Mouse (Mus musculus): ENCODE results near the gene Armc2. TPM values are rescaled to one million over a fixed set of nuclear protein-coding genes. Genes with fewer than 3 reads are reported as not detected.

Armc2 gene
- polyA plus RNA-seq, 1 experiment from 2014 or later, result 1.9 TPM

- Histone ChIP-seq H3K27me3 (ENCODE audit: control insufficient read depth, insufficient read depth, low read length) (no peaks in the 10 kb centered on the region), H3K4me3 (ENCODE audit: low read depth, low read length) (no peak overlapping the region), H3K4me2 (replicated peaks; ENCODE audit: low read depth, low read length) (no peak overlapping the region), H3K4me1 (ENCODE audit: control insufficient read depth, insufficient read depth, low read length) (peaks cover 11% of the 10 kb centered on the region; the same call in 1 of the 2 replicates), H3K36me3 (ENCODE audit: control insufficient read depth, insufficient read depth, low read length) (peaks cover 14% of the 10 kb centered on the region), H3K9ac (replicated peaks; ENCODE audit: low read depth, low read length) (no peak overlapping the region), H3K27ac (ENCODE audit: low read length) (no peak overlapping the region), H3K9me3 (ENCODE audit: control insufficient read depth, low read depth, low read length) (no peaks in the 10 kb centered on the region)
- no peak for ATAC-seq (ENCODE audit: insufficient number of reproducible peaks, insufficient read depth, low FRiP score, low read depth)
Observed at GRCm38 (mm10) chr10:41896425-41896824, 121.8 kb downstream of the Armc2 start.

DNA sequence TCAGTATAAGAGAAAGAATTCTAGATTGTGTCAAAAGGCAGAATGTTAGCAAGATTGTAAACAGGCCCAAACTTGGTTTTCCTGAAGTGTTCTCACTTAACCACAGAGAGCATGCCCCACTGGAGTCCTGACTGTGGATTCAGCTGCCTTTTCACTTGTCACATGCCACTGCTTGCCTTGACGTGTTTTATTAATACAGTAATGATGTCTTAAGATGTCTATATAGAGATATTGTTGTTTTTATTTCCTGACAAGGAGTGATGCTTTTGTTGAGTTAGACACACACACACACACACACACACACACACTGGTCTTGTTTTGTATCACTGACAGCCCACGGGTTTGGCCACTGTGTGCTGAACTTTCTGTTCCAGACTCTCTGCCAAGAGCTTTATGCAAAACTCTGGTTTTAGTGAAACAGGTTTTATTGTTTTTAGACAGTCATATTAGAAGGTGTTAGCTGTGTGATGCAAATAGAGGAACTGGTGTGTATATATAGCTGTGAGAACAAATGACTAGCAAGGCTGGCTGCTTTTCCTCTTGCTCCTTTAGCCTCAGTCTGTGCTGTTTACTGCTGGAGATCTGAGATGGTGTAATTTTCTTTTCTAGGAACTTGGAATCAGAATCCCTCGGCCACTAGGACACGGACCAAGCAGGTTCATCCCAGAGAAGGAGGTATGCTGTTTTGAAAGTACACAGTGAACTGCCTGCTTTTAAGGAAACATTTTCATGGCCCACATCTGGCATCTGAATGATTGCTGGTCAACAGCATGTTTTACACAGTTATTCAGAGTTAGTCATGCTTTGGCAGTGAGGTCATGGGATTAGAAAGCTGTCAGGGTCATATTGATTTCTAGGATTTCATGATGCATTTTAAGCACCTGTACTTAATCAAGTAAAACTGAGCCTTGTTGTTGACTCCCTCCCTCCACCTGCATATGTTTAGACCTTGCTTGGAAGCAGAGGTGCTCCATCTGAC is 124.5 kb downstream of the Armc2 start:
- 49% methylated on average over 4 of the region's 4 CpGs for WGBS
- H3K27ac ChIP-seq (ENCODE audit: low read length), result peak overlapping the region; percentile 12; the same call in 1 of the 2 replicates
- ATAC-seq (ENCODE audit: insufficient number of reproducible peaks, insufficient read depth, low FRiP score, low read depth), result no peak

GRCm38 (mm10) chr10:41891312-41891711 is 126.9 kb downstream of the Armc2 start:
- 87% methylated on average over 4 of the region's 4 CpGs for WGBS
- Histone ChIP-seq H3K4me3 (ENCODE audit: low read depth, low read length) (no peak overlapping the region), H3K9me3 (ENCODE audit: control insufficient read depth, low read depth, low read length) (no peaks in the 10 kb centered on the region), H3K36me3 (ENCODE audit: control insufficient read depth, insufficient read depth, low read length) (no peaks in the 10 kb centered on the region), H3K4me2 (replicated peaks; ENCODE audit: low read depth, low read length) (no peak overlapping the region), H3K9ac (replicated peaks; ENCODE audit: low read depth, low read length) (no peak overlapping the region), H3K27ac (ENCODE audit: low read length) (no peak overlapping the region), H3K27me3 (ENCODE audit: control insufficient read depth, insufficient read depth, low read length) (no peaks in the 10 kb centered on the region), H3K4me1 (ENCODE audit: control insufficient read depth, insufficient read depth, low read length) (peaks cover 11% of the 10 kb centered on the region; the same call in 1 of the 2 replicates)
- no peak for ATAC-seq (ENCODE audit: insufficient number of reproducible peaks, insufficient read depth, low FRiP score, low read depth)

More for the DNA sequence above, 124.5 kb downstream of the Armc2 start:
- no peaks in the 10 kb centered on the region for H3K9me3 ChIP-seq (ENCODE audit: control insufficient read depth, low read depth, low read length)
- H3K4me3 ChIP-seq (ENCODE audit: low read depth, low read length), result no peak overlapping the region
- peaks cover 7% of the 10 kb centered on the region for H3K36me3 ChIP-seq (ENCODE audit: control insufficient read depth, insufficient read depth, low read length)
- H3K27me3 ChIP-seq (ENCODE audit: control insufficient read depth, insufficient read depth, low read length), result no peaks in the 10 kb centered on the region
- H3K4me2 ChIP-seq (replicated peaks; ENCODE audit: low read depth, low read length), result no peak overlapping the region
- peaks cover 11% of the 10 kb centered on the region; the same call in 1 of the 2 replicates for H3K4me1 ChIP-seq (ENCODE audit: control insufficient read depth, insufficient read depth, low read length)
- no peak overlapping the region for H3K9ac ChIP-seq (replicated peaks; ENCODE audit: low read depth, low read length)

DNA sequence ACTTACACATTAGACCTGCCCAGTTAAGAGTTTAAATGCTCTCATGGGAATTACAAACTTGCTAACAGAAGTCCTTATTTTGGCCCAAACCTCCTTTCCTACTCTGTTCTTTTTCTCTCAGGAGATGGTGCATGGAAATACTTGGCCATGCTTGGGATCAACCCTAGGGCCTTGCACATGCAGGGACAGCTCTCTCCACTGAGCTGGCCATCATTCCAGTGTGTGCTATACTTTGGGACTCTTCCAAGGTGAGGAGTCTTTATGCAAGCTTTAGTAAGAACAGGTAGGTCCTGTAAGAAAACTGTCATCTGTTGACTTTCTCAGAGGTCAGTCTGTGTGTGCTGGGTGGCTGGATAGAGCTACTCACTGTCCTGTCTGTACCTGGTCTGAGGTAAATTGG is 127.7 kb downstream of the Armc2 start:
- Histone ChIP-seq H3K27me3 (ENCODE audit: control insufficient read depth, insufficient read depth, low read length) (no peaks in the 10 kb centered on the region), H3K9ac (replicated peaks; ENCODE audit: low read depth, low read length) (no peak overlapping the region), H3K9me3 (ENCODE audit: control insufficient read depth, low read depth, low read length) (no peaks in the 10 kb centered on the region), H3K4me2 (replicated peaks; ENCODE audit: low read depth, low read length) (no peak overlapping the region), H3K4me3 (ENCODE audit: low read depth, low read length) (no peak overlapping the region), H3K36me3 (ENCODE audit: control insufficient read depth, insufficient read depth, low read length) (no peaks in the 10 kb centered on the region), H3K4me1 (ENCODE audit: control insufficient read depth, insufficient read depth, low read length) (peaks cover 11% of the 10 kb centered on the region; the same call in 1 of the 2 replicates), H3K27ac (ENCODE audit: low read length) (no peak overlapping the region)
- no peak for ATAC-seq (ENCODE audit: insufficient number of reproducible peaks, insufficient read depth, low FRiP score, low read depth)

DNA sequence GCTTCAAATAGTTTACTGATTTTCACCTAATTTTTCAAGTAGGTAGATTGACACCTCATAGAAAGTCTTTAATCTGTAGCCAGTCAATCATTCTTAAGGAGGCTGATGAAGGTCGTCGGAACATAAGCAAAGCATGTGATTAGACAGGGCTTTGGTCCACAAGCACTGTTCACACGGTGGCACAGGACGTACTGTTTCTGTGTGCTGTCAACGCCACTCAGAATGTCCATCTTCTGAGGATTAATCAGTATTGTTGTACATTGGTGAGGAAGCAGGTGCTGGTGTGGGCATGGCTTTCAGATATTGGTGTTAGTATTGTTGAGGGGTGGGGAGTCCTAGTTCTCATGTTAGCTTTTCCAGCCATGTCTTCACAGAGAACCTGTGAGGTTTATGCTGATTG is 128.7 kb downstream of the Armc2 start:
- Histone ChIP-seq H3K4me3 (ENCODE audit: low read depth, low read length) (no peak overlapping the region), H3K27me3 (ENCODE audit: control insufficient read depth, insufficient read depth, low read length) (no peaks in the 10 kb centered on the region), H3K36me3 (ENCODE audit: control insufficient read depth, insufficient read depth, low read length) (no peaks in the 10 kb centered on the region), H3K27ac (ENCODE audit: low read length) (no peak overlapping the region), H3K4me2 (replicated peaks; ENCODE audit: low read depth, low read length) (no peak overlapping the region), H3K4me1 (ENCODE audit: control insufficient read depth, insufficient read depth, low read length) (peaks cover 11% of the 10 kb centered on the region; the same call in 1 of the 2 replicates), H3K9me3 (ENCODE audit: control insufficient read depth, low read depth, low read length) (no peaks in the 10 kb centered on the region), H3K9ac (replicated peaks; ENCODE audit: low read depth, low read length) (no peak overlapping the region)
- 68% methylated on average over 5 of the region's 5 CpGs for WGBS
- no peak for ATAC-seq (ENCODE audit: insufficient number of reproducible peaks, insufficient read depth, low FRiP score, low read depth)

DNA sequence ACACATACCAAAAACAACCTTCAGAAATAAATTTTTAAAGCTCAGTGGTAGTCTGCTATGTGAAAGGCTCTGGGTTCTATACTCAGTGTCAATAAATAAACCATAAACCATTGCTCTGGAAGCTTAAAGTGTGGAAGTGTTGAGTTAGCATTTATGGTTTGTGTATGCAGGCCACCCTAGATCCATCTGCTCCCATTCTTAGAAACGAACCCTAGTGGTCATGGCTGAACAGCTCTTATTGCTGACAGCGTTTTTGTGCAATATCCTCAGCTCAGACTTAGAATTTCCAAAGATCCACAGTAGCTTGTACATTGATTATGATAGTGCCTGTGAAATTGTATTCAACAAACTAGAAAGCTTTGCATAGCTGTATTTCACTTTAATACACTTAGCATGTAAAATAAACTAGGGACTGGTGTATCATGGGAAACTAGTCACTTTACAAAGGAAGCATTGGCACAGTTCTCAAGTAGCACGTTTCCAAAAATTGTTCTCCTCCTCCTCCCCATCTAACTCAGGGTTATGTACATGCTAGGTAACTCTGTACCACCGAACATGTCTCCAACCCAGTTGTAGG is 129.8 kb downstream of the Armc2 start:
- no peaks in the 10 kb centered on the region for H3K27me3 ChIP-seq (ENCODE audit: control insufficient read depth, insufficient read depth, low read length)
- H3K9me3 ChIP-seq (ENCODE audit: control insufficient read depth, low read depth, low read length), result no peaks in the 10 kb centered on the region
- H3K4me1 ChIP-seq (ENCODE audit: control insufficient read depth, insufficient read depth, low read length), result peaks cover 2% of the 10 kb centered on the region; the same call in 1 of the 2 replicates
- H3K4me3 ChIP-seq (ENCODE audit: low read depth, low read length), result peak overlapping the region; percentile 67; the same call in 1 of the 2 replicates
- peak overlapping the region; percentile 80; the same call in 1 of the 2 replicates for H3K4me2 ChIP-seq (replicated peaks; ENCODE audit: low read depth, low read length)
- WGBS, result 56% methylated on average over 4 of the region's 4 CpGs
- no peak overlapping the region for H3K27ac ChIP-seq (ENCODE audit: low read length)
- no peak for ATAC-seq (ENCODE audit: insufficient number of reproducible peaks, insufficient read depth, low FRiP score, low read depth)
- H3K36me3 ChIP-seq (ENCODE audit: control insufficient read depth, insufficient read depth, low read length), result no peaks in the 10 kb centered on the region
- H3K9ac ChIP-seq (replicated peaks; ENCODE audit: low read depth, low read length), result no peak overlapping the region

DNA sequence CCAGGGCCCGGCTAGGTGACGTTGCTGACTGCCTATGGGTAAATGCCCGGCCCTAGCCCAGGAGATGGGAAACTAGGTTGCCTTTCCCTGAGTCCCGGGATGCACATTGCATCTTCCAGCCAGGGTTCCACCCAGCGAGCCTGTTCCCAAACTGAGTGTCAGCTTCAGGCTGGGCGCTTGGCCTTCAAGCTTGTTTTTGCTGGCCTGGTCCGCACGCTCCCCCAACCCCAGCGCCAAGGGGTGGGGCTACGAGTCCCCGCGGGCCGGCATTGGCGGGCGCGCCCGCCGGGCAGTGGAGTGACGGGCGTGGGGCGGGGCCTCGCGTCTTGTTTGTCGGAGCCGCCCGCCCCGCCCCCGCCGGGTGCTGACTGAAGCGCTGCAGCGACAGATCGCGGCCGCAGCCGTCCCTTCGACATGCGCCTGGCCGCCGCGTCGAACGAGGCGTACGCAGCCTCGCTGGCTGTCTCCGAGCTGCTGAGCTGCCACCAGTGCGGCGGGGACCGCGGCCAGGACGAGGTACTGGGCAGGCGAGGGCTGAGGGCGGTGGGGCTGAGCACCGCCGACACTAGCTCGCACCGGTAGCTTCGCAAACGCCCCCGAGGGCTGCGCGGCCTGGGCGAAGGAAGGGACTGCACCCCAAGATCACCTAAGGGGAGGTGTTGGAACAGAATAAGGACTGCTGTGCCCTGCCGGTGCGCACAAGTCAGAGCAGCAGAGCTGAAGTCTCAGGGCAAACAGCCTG is 131.0 kb downstream of the Armc2 start:
- 1% methylated on average over 62 of the region's 65 CpGs for WGBS
- Histone ChIP-seq H3K36me3 (ENCODE audit: control insufficient read depth, insufficient read depth, low read length) (no peaks in the 10 kb centered on the region), H3K4me1 (ENCODE audit: control insufficient read depth, insufficient read depth, low read length) (no peaks in the 10 kb centered on the region), H3K27me3 (ENCODE audit: control insufficient read depth, insufficient read depth, low read length) (no peaks in the 10 kb centered on the region), H3K27ac (ENCODE audit: low read length) (peak overlapping the region; percentile 87), H3K9me3 (ENCODE audit: control insufficient read depth, low read depth, low read length) (no peaks in the 10 kb centered on the region), H3K4me3 (ENCODE audit: low read depth, low read length) (peak overlapping the region; percentile 67), H3K4me2 (replicated peaks; ENCODE audit: low read depth, low read length) (peak overlapping the region; percentile 80), H3K9ac (replicated peaks; ENCODE audit: low read depth, low read length) (peak overlapping the region; percentile 70)
- peak; percentile 97 for ATAC-seq (ENCODE audit: insufficient number of reproducible peaks, insufficient read depth, low FRiP score, low read depth)
